Mouse (Mus musculus) forebrain, embryonic 11.5 days (tissue): ENCODE results near the gene Ltf. TPM values are rescaled to one million over a fixed set of nuclear protein-coding genes. Genes with fewer than 3 reads are reported as not detected.

ENCODE experiments used
- ATAC-seq: fragments of 200-750 bp; cut with Nextera tagmentation; replicated peaks from 2 replicates; pipeline ENCODE4 v1.8.0; 2017; ENCODE audit warnings: moderate TSS enrichment; ENCODE audit not compliant: low FRiP score
- DNase-seq: peaks from one replicate; pipeline ENCODE4 v3.0.0-alpha.2; 2017; ENCODE audit warnings: low spot score
- H3K27ac ChIP-seq: fragments of 300-500 bp; sonication (generic); 2 replicates; pipeline ENCODE4 v1.5.1; 2014; ENCODE audit warnings: low read depth, low read length
- H3K27me3 ChIP-seq: fragments of 300-500 bp; sonication (generic); 2 replicates; pipeline ENCODE4 v1.6.1; 2014; ENCODE audit warnings: mild to moderate bottlenecking, low read length, mixed read lengths; ENCODE audit not compliant: control insufficient read depth, insufficient read depth
- H3K36me3 ChIP-seq: fragments of 300-500 bp; sonication (generic); 2 replicates; pipeline ENCODE4 v1.6.1; 2014; ENCODE audit warnings: mild to moderate bottlenecking, low read length, moderate library complexity, mixed read lengths; ENCODE audit not compliant: control insufficient read depth, insufficient read depth
- H3K4me1 ChIP-seq: fragments of 300-500 bp; sonication (generic); replicated peaks from 2 replicates; pipeline ENCODE4 v1.6.1; 2014; ENCODE audit warnings: low read length, mixed read lengths; ENCODE audit not compliant: control insufficient read depth, insufficient read depth
- H3K4me2 ChIP-seq: fragments of 300-500 bp; sonication (generic); 2 replicates; pipeline ENCODE4 v1.6.1; 2014; ENCODE audit warnings: low read depth, mild to moderate bottlenecking, low read length, moderate library complexity, mixed read lengths; ENCODE audit not compliant: severe bottlenecking
- H3K4me3 ChIP-seq: fragments of 300-500 bp; sonication (generic); 2 replicates; pipeline ENCODE4 v1.5.1; 2014; ENCODE audit warnings: low read depth, low read length
- H3K9ac ChIP-seq: fragments of 300-500 bp; sonication (generic); 2 replicates; pipeline ENCODE4 v1.6.1; 2014; ENCODE audit warnings: low read length
- H3K9me3 ChIP-seq: fragments of 300-500 bp; sonication (generic); 2 replicates; pipeline ENCODE4 v1.6.1; 2016; ENCODE audit warnings: low read length, mixed read lengths; ENCODE audit not compliant: control insufficient read depth
- WGBS: fragments of 180-500 bp; shearing (Covaris S2); extraction: QIAGEN DNeasy Blood & Tissue Kit; methylation state at CpG from one replicate; pipeline ENCODE4 v1.1.7; 2014; 5-methylcytosine and 5-hydroxymethylcytosine counted together
- polyA plus RNA-seq: library from polyadenylated mRNA; unstranded; fragments of >200 nt; fragmentation: Nextera tagmentation; extraction: Ambion mirVana; gene quantifications from 2 replicates; pipeline ENCODE4 v1.2.1, GENCODE M21; 2014

The Ltf gene
- polyA plus RNA-seq, 1 experiment from 2014 or later, result 0.61 TPM

DNA sequence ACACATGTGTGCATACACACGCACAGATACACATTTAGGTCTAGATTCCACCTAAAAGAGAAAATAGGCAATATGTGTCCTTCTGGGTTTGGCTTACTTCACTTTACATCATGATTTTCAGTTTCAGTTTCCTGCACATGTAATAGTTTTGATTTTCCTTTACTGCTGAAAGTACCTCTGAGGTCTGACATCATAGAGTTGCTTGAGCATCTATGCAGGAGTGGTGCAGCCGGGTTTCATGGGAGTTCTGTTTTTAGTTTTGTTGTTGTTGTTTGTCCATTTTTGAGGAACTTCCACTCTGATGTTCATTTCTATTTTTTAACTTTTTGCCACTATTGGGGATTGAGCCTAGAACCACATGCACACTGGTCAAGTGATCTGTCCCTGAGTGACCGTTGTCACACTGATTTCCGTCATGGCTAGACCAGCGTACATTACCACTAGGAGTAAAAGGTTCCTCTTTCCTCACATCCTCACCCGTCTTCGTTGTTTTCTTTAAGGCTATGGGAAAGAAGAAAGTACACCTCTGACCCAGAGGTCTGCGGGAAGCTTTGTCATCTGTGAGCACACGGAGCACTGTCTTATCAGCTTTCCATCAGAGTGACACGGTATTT, 40.0 kb downstream of the Ltf start:
- no peaks in the 10 kb centered on the region for H3K36me3 ChIP-seq
- no peak overlapping the region for H3K4me3 ChIP-seq
- no peaks in the 10 kb centered on the region for H3K27me3 ChIP-seq
- no peak for DNase-seq
- H3K27ac ChIP-seq, result no peak overlapping the region
- WGBS, result 75% methylated on average over 10 of the region's 10 CpGs
- no peaks in the 10 kb centered on the region for H3K4me1 ChIP-seq
- no peak for ATAC-seq
- H3K4me2 ChIP-seq, result no peak overlapping the region
- H3K9me3 ChIP-seq, result no peaks in the 10 kb centered on the region
- no peak overlapping the region for H3K9ac ChIP-seq

GRCm38 (mm10) chr9:111062840-111063239, 43.8 kb downstream of the Ltf start:
- no peaks in the 10 kb centered on the region for H3K4me1 ChIP-seq
- no peaks in the 10 kb centered on the region for H3K36me3 ChIP-seq
- H3K27ac ChIP-seq, result no peak overlapping the region
- H3K4me3 ChIP-seq, result no peak overlapping the region
- no peaks in the 10 kb centered on the region for H3K27me3 ChIP-seq
- ATAC-seq, result no peak
- 80% methylated on average over 5 of the region's 5 CpGs for WGBS
- H3K9ac ChIP-seq, result no peak overlapping the region
- no peak overlapping the region for H3K4me2 ChIP-seq
- no peaks in the 10 kb centered on the region for H3K9me3 ChIP-seq
- no peak for DNase-seq

DNA sequence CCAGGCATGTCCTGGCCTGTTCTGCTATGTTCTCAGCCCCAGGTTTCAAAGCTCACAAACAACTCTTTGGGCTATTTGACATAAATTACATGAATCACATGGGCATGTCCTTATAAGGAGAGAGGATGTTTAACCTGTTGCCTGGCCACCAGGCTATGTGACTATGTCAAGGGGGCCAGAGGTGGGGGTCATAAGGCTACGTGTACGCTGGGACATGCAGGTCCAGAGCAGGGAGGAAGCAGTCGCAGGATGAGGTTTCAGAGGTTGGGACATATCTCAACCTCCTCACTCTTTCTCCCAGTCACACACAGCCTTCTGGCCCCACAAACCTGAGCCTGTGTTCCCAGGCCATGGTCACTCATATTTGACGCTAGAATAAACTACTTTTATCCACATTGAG, 48.0 kb downstream of the Ltf start:
- WGBS, result 85% methylated on average over 4 of the region's 4 CpGs

GRCm38 (mm10) chr9:111070546-111070961, 51.5 kb downstream of the Ltf start:
- 40% methylated on average over 4 of the region's 4 CpGs for WGBS
- Histone ChIP-seq H3K4me1 (no peaks in the 10 kb centered on the region), H3K4me3 (no peak overlapping the region), H3K27me3 (no peaks in the 10 kb centered on the region), H3K9ac (no peak overlapping the region), H3K4me2 (no peak overlapping the region), H3K9me3 (no peaks in the 10 kb centered on the region; the same call in 1 of the 2 replicates), H3K36me3 (no peaks in the 10 kb centered on the region), H3K27ac (no peak overlapping the region)
- DNase-seq (peak; percentile 75), ATAC-seq (no peak)

More for the DNA sequence above, 48.0 kb downstream of the Ltf start:
- Histone ChIP-seq H3K9me3 (no peaks in the 10 kb centered on the region), H3K4me1 (no peaks in the 10 kb centered on the region), H3K36me3 (no peaks in the 10 kb centered on the region), H3K4me2 (no peak overlapping the region), H3K9ac (no peak overlapping the region), H3K27me3 (no peaks in the 10 kb centered on the region), H3K4me3 (no peak overlapping the region), H3K27ac (no peak overlapping the region)
- ATAC-seq (no peak), DNase-seq (no peak)

DNA sequence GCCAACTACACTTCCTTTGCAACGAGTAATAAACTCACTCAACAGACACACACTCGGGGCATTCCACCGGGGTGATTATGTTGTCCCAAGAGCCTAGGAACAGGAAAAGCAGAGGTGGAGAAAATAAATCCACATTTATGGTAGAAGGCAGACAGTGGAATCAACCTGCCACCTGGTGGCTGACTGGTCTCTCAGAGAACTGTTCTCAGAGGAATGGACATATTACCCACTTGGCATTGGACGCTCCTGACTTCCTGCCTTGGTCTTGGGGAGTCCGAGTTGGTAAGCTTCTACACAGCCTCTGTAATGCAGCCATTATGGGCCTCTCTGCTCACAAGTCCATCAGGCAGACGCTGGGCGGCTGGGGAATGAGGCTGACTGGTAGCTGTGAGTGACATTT, 53.1 kb downstream of the Ltf start:
- Histone ChIP-seq H3K27ac (no peak overlapping the region), H3K4me1 (no peaks in the 10 kb centered on the region), H3K9me3 (no peaks in the 10 kb centered on the region; the same call in 1 of the 2 replicates), H3K9ac (no peak overlapping the region), H3K27me3 (no peaks in the 10 kb centered on the region), H3K4me3 (no peak overlapping the region), H3K4me2 (no peak overlapping the region), H3K36me3 (no peaks in the 10 kb centered on the region)
- DNase-seq (no peak), ATAC-seq (no peak)
- 72% methylated on average over 7 of the region's 7 CpGs for WGBS

DNA sequence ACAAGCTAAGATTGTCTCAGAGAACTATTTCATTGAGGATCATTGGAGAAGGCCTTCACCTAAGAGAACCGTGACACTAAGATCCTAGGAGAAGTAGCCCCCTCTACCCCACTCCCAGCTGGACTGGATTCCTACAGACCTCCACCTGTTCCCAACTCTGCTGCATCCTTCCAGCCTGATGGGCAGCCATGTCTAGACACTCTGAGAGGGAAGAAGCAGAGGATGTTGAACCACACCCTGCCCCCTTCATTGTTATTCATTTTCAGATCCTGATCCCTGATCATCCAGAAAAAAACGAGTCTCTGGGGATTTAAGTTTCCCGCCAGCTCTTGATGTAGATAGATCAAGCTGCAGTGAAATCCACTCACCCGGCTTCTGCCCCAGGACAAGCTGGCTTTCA, 53.9 kb downstream of the Ltf start:
- Histone ChIP-seq H3K4me1 (no peaks in the 10 kb centered on the region), H3K27me3 (no peaks in the 10 kb centered on the region), H3K27ac (no peak overlapping the region), H3K36me3 (no peaks in the 10 kb centered on the region), H3K4me3 (no peak overlapping the region), H3K9me3 (no peaks in the 10 kb centered on the region; the same call in 1 of the 2 replicates), H3K9ac (no peak overlapping the region), H3K4me2 (no peak overlapping the region)
- DNase-seq (no peak), ATAC-seq (no peak)
- WGBS, result 80% methylated on average over 4 of the region's 4 CpGs

GRCm38 (mm10) chr9:111077745-111078144, 58.7 kb downstream of the Ltf start:
- WGBS, result 68% methylated on average over 5 of the region's 5 CpGs
- DNase-seq (no peak), ATAC-seq (no peak)
- no peak overlapping the region for H3K4me3 ChIP-seq
- no peaks in the 10 kb centered on the region for H3K36me3 ChIP-seq
- H3K9me3 ChIP-seq, result no peaks in the 10 kb centered on the region; the same call in 1 of the 2 replicates
- no peak overlapping the region for H3K27ac ChIP-seq
- H3K4me2 ChIP-seq, result no peak overlapping the region
- H3K4me1 ChIP-seq, result no peaks in the 10 kb centered on the region
- H3K9ac ChIP-seq, result no peak overlapping the region
- no peaks in the 10 kb centered on the region for H3K27me3 ChIP-seq

DNA sequence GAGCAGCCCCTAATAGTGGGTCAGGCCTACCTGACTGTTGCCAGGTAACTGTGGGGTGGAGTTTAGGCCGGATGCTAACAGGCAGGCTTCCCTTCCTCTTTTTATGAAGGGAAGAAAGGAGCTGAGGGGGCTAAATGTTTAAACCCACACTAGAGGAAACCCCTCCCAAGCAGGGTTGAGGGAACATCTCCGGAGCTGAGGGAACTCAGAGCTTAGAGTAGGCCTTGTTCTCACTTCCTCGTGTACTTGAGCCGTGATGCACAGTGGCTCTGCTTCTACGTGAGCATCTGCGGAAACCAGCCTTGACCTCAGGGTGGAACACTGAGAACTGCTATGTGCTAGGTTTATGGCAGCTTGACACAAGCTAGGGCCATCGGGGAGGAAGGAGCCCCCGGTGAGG, 61.7 kb downstream of the Ltf start:
- 92% methylated on average over 8 of the region's 8 CpGs for WGBS
- Histone ChIP-seq H3K4me1 (no peaks in the 10 kb centered on the region), H3K9me3 (no peaks in the 10 kb centered on the region; the same call in 1 of the 2 replicates), H3K4me3 (no peak overlapping the region), H3K27ac (no peak overlapping the region), H3K27me3 (no peaks in the 10 kb centered on the region), H3K36me3 (no peaks in the 10 kb centered on the region), H3K9ac (no peak overlapping the region), H3K4me2 (no peak overlapping the region)
- ATAC-seq (no peak), DNase-seq (no peak)

DNA sequence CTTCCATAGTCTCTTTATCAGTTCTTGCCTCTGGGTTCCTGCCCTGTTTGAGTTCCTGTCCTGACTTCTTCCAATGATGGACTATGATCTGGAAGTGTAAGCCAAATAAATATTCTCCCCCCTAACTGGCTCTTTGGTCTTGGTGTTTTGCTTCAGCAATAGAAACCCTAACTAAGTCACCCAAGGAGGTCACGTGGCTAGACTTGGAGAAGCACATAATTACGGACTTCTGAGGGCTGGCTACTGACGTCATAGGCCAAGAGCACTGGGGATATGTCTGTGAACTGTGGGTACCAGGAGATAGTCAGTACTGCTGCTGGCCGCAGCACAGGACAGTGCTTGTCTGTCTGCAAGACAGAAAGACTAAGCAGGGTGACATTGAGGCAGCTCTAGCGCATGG, 62.7 kb downstream of the Ltf start:
- H3K9ac ChIP-seq, result no peak overlapping the region
- H3K27me3 ChIP-seq, result no peaks in the 10 kb centered on the region
- H3K9me3 ChIP-seq, result no peaks in the 10 kb centered on the region; the same call in 1 of the 2 replicates
- ATAC-seq (no peak), DNase-seq (no peak)
- H3K4me2 ChIP-seq, result no peak overlapping the region
- no peak overlapping the region for H3K27ac ChIP-seq
- H3K4me1 ChIP-seq, result no peaks in the 10 kb centered on the region
- H3K36me3 ChIP-seq, result no peaks in the 10 kb centered on the region
- no peak overlapping the region for H3K4me3 ChIP-seq
- 87% methylated on average over 5 of the region's 5 CpGs for WGBS
